Mouse (Mus musculus): ENCODE measurements around the gene Olfr1238.

The Olfr1238 gene

DNA sequence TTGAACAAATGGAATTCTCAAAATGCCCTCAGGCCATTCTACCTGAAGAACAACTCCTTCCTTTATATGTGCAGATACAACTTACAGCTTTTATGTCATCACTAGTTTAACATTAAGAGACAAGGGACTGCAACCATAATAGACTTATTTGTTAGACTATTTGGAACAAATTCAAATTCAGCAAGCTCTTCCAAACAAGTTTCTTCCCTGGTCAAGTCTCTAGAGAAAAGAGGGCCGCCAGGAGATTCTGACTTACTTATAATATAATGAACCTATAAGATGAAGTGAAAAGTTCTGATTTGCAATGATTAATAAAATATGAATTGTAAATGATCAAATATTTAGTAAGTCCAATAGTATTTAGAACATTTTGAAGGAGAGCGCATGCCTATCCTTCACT lies at the start of gene Olfr1238:
Olfr1238 (minus strand) TSS at position 101 of the 400 bp plus-strand sequence.
- no peak for DNase-seq (ENCODE audit: low spot score)

DNA sequence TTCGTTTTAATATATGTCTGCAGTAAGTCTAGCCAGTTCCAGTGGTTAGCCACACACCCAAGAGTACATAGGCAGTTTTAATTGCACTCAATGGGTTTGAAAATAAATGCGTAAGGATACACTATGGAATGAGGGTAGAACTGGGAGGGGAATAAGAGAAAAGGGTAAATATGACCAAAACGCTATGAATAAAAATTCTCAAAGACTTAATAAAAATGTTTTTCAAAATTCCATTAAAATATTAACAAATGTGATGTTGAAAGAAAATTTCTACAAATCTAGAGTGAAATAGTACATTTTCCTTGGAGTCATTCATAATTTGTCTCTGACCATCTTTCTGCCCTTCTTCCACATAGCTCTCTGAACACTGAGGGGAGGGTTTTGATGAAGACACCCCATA lies 33.4 kb upstream of the Olfr1238 start, which contains the start of gene Olfr1240:
Olfr1240 (minus strand) TSS at position 101 of the 400 bp plus-strand sequence.
- DNase-seq (ENCODE audit: low spot score), result no peak

DNA sequence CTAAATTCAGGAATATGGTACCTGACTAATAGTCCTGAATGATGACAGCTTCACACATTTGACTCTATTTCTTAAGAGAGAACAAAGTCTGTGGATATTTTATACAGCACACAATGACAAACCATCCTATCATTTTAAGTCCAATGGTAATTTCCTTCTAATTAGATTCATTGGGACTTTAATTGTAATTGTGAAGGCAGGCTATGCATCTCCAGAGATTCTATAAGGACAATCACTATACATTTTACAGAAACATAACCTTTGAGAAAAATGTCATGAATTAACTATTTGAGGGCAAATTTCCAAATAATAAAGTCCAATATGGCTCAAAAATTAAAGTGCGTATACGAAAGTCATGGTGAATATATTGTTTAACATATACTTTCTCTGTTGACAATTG lies 10.8 kb upstream of the Olfr1238 start, which contains the start of gene Olfr1239:
Olfr1239 (minus strand) TSS at position 101 of the 400 bp plus-strand sequence.
- DNase-seq (ENCODE audit: low spot score), result no peak

DNA sequence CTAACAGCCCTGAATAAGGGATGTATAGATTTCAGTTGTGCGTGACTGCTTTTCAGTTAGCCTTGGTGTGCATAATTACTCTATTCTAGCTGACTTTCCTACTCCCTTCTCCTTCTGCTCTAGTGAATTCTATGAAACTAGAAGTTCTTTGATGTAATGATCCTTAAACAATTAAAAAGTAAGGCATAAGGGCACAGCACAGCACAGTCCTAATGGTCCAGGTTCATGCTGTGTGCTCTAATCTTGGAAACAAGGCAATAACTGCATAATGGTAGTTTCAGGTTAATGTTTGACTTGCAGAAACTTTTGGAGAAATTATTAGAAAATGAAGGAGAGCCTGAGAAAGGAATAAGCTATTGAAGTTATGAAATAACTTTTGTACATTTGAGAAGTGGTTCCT lies 5.1 kb upstream of the Olfr1238 start:
- DNase-seq (ENCODE audit: low spot score), result no peak

DNA sequence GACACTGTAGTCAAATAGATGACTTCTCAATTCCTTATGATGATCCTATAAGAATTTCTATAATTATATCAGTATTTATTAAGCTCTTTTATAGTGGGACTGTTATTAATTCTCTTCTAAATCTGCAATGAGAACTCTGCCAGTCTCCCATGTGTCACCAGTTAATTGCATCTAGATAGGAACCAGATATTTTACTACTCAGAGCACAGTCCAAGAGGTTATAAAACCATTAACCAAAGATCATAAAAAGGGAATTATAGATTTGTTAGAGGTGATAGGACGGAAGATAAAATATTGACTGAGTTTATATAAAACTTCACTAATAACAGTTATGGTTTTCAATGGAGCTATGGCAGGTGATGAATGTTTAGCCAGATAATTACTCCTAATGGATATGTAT lies 8.6 kb downstream of the Olfr1238 start:
- DNase-seq (ENCODE audit: low spot score), result no peak

DNA sequence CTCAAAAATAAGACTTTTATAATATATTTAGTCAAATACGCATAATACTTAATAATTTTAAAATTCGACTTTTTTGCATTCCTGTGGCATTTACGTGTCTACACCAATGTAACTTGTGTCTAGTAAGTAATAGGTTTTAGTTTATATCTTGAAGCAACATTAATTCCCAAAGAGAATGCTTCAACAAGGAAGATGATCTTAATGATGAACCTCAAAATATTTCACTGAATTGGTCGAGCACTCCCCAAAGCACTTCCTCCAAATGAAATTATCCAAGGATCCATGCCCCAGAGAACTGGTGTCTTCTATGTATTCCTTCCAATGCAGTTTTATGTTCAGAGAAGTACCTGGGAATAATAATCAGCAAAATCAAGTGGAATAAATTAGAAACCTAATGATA lies 44.7 kb downstream of the Olfr1238 start, which contains the start of gene Olfr1234:
Olfr1234 (minus strand) TSS at position 101 of the 400 bp plus-strand sequence.
- no peak for DNase-seq (ENCODE audit: low spot score)

Measured in T-cell, adult 2 months (primary cell).